Mouse (Mus musculus) megakaryocyte, embryonic 14.5 days (primary cell): ENCODE measurements around the gene Mettl16.

Experiments
- FLI1 ChIP-seq: IDR thresholded peaks from 2 replicates; pipeline ENCODE4 v1.6.1; 2012; ENCODE audit warnings: low read length, inconsistent platforms, mixed read lengths
- GATA1 ChIP-seq: IDR thresholded peaks from 3 replicates; pipeline ENCODE4 v1.6.1; 2012; ENCODE audit warnings: mixed read lengths, low read length, inconsistent platforms, borderline replicate concordance

DNA sequence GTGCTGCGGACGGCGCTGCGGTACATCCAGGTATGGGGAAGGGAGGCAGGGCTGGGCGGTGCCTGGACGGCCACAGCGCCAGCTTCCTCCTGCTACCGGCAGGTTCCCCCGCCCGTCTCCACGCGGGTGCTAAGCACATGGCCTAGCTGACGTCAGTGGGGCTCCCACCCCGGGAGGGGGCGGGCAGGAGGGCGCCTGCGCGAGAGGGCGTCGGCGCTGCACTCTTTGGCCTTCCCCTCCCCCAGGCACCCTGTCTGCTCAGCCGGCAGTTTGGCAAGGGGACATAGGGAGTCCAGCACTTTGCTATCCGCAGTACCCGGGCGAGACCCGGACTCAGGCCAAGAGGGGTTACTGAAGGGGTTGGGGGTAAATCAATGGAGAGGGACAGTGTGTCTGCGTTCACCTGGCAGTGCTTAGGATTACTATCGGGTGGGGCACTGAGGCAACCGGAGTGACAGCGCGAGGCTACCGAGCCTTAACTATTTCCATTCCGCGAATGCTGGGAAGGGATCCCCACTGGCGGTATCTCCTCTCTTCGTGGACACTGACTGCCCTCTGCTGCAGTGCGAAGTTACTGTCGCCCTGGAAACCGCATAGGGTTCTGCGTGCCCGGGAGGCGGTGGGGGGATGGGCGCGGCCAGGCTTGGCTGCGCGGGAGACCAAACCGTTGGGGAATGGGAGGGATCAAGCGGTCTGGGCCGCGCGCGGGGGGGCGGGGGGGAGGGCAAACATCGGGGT lies 67.2 kb downstream of the Mettl16 start:
- TF ChIP-seq GATA1 (no peak), FLI1 (no peak)
